In genomic region chr11:116282089-116282488, GRCm38 (mm10) we compare ENCODE assay signal across 9 mouse cellular contexts. TPM values are rescaled to one million over a fixed set of nuclear protein-coding genes. Genes with fewer than 3 reads are reported as not detected.
DNase-seq lines count a peak whose midpoint lies in the region; ATAC-seq lines count a peak whose summit lies in the region.
"Had no signal": no experiment of that assay in that cellular context is flagged by ENCODE, and none has a peak within 500 bp of the region (broad histone marks: within the 10 kb centered on the region; RNA-seq: fewer than 3 reads in every experiment).

No protein-coding gene starts in this region.

- H3K27ac ChIP-seq in heart, embryonic 16.5 days (ENCODE audit: low read length) = no peak overlapping the region
- no peak overlapping the region for H3K27ac ChIP-seq in embryonic facial prominence, embryonic 13.5 days
- no peak overlapping the region for H3K27ac ChIP-seq in kidney, embryonic 14.5 days (ENCODE audit: low read depth, low read length)

- no peaks in the 10 kb centered on the region for H3K36me3 ChIP-seq in heart, embryonic 16.5 days (ENCODE audit: control insufficient read depth, insufficient read depth)
- peaks cover under 1% of the 10 kb centered on the region; the same call in 1 of the 2 replicates for H3K36me3 ChIP-seq in embryonic facial prominence, embryonic 13.5 days
- H3K36me3 ChIP-seq in kidney, embryonic 14.5 days (ENCODE audit: control insufficient read depth, insufficient read depth, low read length) = no peaks in the 10 kb centered on the region

- 2% methylated on average over 11 of the region's 11 CpGs for WGBS in heart, embryonic 16.5 days
- WGBS in embryonic facial prominence, embryonic 13.5 days = under 1% methylated on average over 11 of the region's 11 CpGs
- 1% methylated on average over 11 of the region's 11 CpGs for WGBS in kidney, embryonic 14.5 days

- H3K4me3 ChIP-seq in heart, embryonic 16.5 days (ENCODE audit: low read length) = peak overlapping the region; percentile 46
- H3K4me3 ChIP-seq in embryonic facial prominence, embryonic 13.5 days = peak overlapping the region; percentile 37
- peak overlapping the region; percentile 34; the same call in 1 of the 2 replicates for H3K4me3 ChIP-seq in kidney, embryonic 14.5 days (ENCODE audit: low read length)

- H3K9ac ChIP-seq in heart, embryonic 16.5 days (ENCODE audit: low read length) = no peak overlapping the region
- no peak overlapping the region for H3K9ac ChIP-seq in embryonic facial prominence, embryonic 13.5 days
- no peak overlapping the region for H3K9ac ChIP-seq in kidney, embryonic 14.5 days (ENCODE audit: low read depth, low read length)

- no peak for ATAC-seq in heart, embryonic 16.5 days (replicated peaks; ENCODE audit: extremely low read depth, insufficient read depth, low FRiP score)
- ATAC-seq in embryonic facial prominence, embryonic 13.5 days (ENCODE audit: insufficient number of reproducible peaks, insufficient read depth, low FRiP score, low TSS enrichment, low read depth) = no peak
- no peak for ATAC-seq in kidney, embryonic 14.5 days (ENCODE audit: low FRiP score, low TSS enrichment)

- no peak overlapping the region; the same call in 1 of the 2 replicates for H3K4me2 ChIP-seq in heart, embryonic 16.5 days (ENCODE audit: low read depth, low read length)
- H3K4me2 ChIP-seq in embryonic facial prominence, embryonic 13.5 days = peak overlapping the region; percentile 60
- no peak overlapping the region for H3K4me2 ChIP-seq in kidney, embryonic 14.5 days (replicated peaks; ENCODE audit: low read depth, low read length)

- no peak for DNase-seq in heart, postnatal 25 days (ENCODE audit: low spot score)
- DNase-seq in neural tube, embryonic 10.5 days (ENCODE audit: extremely low spot score, low spot score) = peak; percentile 46
- no peak for DNase-seq in urinary bladder, postnatal 14 days (ENCODE audit: low spot score)
- no peak for DNase-seq in spleen, adult 12 weeks (ENCODE audit: low spot score)
- DNase-seq in layer of hippocampus, postnatal 36 days = no peak
- DNase-seq: heart, postnatal 36 days had no signal

- intact Hi-C loops in heart, postnatal 25 days (cut with DNase I) = no loop called here

- peaks cover 55% of the 10 kb centered on the region for H3K27me3 ChIP-seq in heart, embryonic 16.5 days (ENCODE audit: control insufficient read depth, insufficient read depth, low read length)
- peaks cover 65% of the 10 kb centered on the region for H3K27me3 ChIP-seq in embryonic facial prominence, embryonic 13.5 days
- H3K27me3 ChIP-seq in kidney, embryonic 14.5 days (ENCODE audit: control insufficient read depth, insufficient read depth, low read length) = peaks cover 55% of the 10 kb centered on the region

- peaks cover 8% of the 10 kb centered on the region for H3K4me1 ChIP-seq in heart, embryonic 16.5 days (ENCODE audit: control insufficient read depth, insufficient read depth, low read length)
- H3K4me1 ChIP-seq in embryonic facial prominence, embryonic 13.5 days = peaks cover 21% of the 10 kb centered on the region
- peaks cover 12% of the 10 kb centered on the region for H3K4me1 ChIP-seq in kidney, embryonic 14.5 days (ENCODE audit: control insufficient read depth, insufficient read depth, low read length)

- H3K9me3 ChIP-seq in heart, embryonic 16.5 days (replicated peaks; ENCODE audit: control insufficient read depth, low read length) = no peaks in the 10 kb centered on the region
- no peaks in the 10 kb centered on the region for H3K9me3 ChIP-seq in embryonic facial prominence, embryonic 13.5 days
- H3K9me3 ChIP-seq in kidney, embryonic 14.5 days (ENCODE audit: control insufficient read depth, low read length) = no peaks in the 10 kb centered on the region

RNA-seq across cellular contexts. Expression of gene Galr2, which starts 1.4 kb away (rescaled TPM):
- 0.11 and 0.20 TPM in 2 replicates for polyA plus RNA-seq in heart, embryonic 16.5 days (2015; fragmentation: Nextera tagmentation; extraction: Ambion mirVana)
- total RNA-seq in heart, postnatal 25 days (2021) = not detected
- 0.18 TPM in 1 of 2 replicates, not detected in the other for polyA plus RNA-seq in embryonic facial prominence, embryonic 13.5 days (2015; fragmentation: Nextera tagmentation; extraction: Ambion mirVana)
- polyA plus RNA-seq in kidney, embryonic 14.5 days (2014; fragmentation: Nextera tagmentation; extraction: Ambion mirVana) = 0.13 TPM in 1 of 2 replicates, not detected in the other
- not detected for total RNA-seq in layer of hippocampus, postnatal 36 days (2021)
- total RNA-seq: heart, postnatal 36 days had no signal

RNA-seq across cellular contexts. Expression of gene Srp68, which starts 8.1 kb away (rescaled TPM):
- polyA plus RNA-seq in heart, embryonic 16.5 days (2015; fragmentation: Nextera tagmentation; extraction: Ambion mirVana) = 65.9 and 72.3 TPM in 2 replicates
- total RNA-seq in heart, postnatal 25 days (2021) = 10 to 100 TPM; 61.9 to 62.9 TPM
- polyA plus RNA-seq in embryonic facial prominence, embryonic 13.5 days (2015; fragmentation: Nextera tagmentation; extraction: Ambion mirVana) = 95.2 and 97.5 TPM in 2 replicates
- 60.6 and 85.6 TPM in 2 replicates for polyA plus RNA-seq in kidney, embryonic 14.5 days (2014; fragmentation: Nextera tagmentation; extraction: Ambion mirVana)
- 10 to 100 TPM; 60.7 to 66.0 TPM for total RNA-seq in layer of hippocampus, postnatal 36 days (2021)

RNA-seq across cellular contexts. Expression of gene Exoc7, which starts 24.9 kb away (rescaled TPM):
- 50.2 and 54.6 TPM in 2 replicates for polyA plus RNA-seq in heart, embryonic 16.5 days (2015; fragmentation: Nextera tagmentation; extraction: Ambion mirVana)
- total RNA-seq in heart, postnatal 25 days (2021) = 10 to 100 TPM; 42.8 to 43.9 TPM
- polyA plus RNA-seq in embryonic facial prominence, embryonic 13.5 days (2015; fragmentation: Nextera tagmentation; extraction: Ambion mirVana) = 71.7 and 79.4 TPM in 2 replicates
- 49.6 and 66.3 TPM in 2 replicates for polyA plus RNA-seq in kidney, embryonic 14.5 days (2014; fragmentation: Nextera tagmentation; extraction: Ambion mirVana)
- 10 to 100 TPM; 77.1 to 80.9 TPM for total RNA-seq in layer of hippocampus, postnatal 36 days (2021)

RNA-seq across cellular contexts. Expression of gene Evpl, which starts 44.2 kb away (rescaled TPM):
- 1.2 TPM in 2 replicates for polyA plus RNA-seq in heart, embryonic 16.5 days (2015; fragmentation: Nextera tagmentation; extraction: Ambion mirVana)
- under 1 TPM; 0.75 to 0.98 TPM for total RNA-seq in heart, postnatal 25 days (2021)
- 4.8 and 5.1 TPM in 2 replicates for polyA plus RNA-seq in embryonic facial prominence, embryonic 13.5 days (2015; fragmentation: Nextera tagmentation; extraction: Ambion mirVana)
- 1.4 and 2.6 TPM in 2 replicates for polyA plus RNA-seq in kidney, embryonic 14.5 days (2014; fragmentation: Nextera tagmentation; extraction: Ambion mirVana)
- under 1 TPM; 0.25 to 0.85 TPM for total RNA-seq in layer of hippocampus, postnatal 36 days (2021)

RNA-seq across cellular contexts. Expression of gene Foxj1, which starts 53.1 kb away (rescaled TPM):
- 2.0 and 4.3 TPM in 2 replicates for polyA plus RNA-seq in heart, embryonic 16.5 days (2015; fragmentation: Nextera tagmentation; extraction: Ambion mirVana)
- total RNA-seq in heart, postnatal 25 days (2021) = not detected
- polyA plus RNA-seq in embryonic facial prominence, embryonic 13.5 days (2015; fragmentation: Nextera tagmentation; extraction: Ambion mirVana) = 0.80 and 1.4 TPM in 2 replicates
- polyA plus RNA-seq in kidney, embryonic 14.5 days (2014; fragmentation: Nextera tagmentation; extraction: Ambion mirVana) = 1.2 and 1.8 TPM in 2 replicates
- 1 to 10 TPM; 4.3 to 5.8 TPM for total RNA-seq in layer of hippocampus, postnatal 36 days (2021)
- total RNA-seq: heart, postnatal 36 days had no signal
